Mouse (Mus musculus): ENCODE data around the gene Eml5. TPM values are rescaled to one million over a fixed set of nuclear protein-coding genes. Genes with fewer than 3 reads are reported as not detected.

Gene Eml5
- polyA plus RNA-seq, 1 experiment = 0.65 TPM

- TF ChIP-seq POLR2A (IDR thresholded peaks at IDR 0.05; ENCODE audit: insufficient read length, low read depth) (no peak), USF1 (IDR thresholded peaks at IDR 0.05; ENCODE audit: low read depth) (no peak), REST (IDR thresholded peaks at IDR 0.05; ENCODE audit: insufficient read depth, insufficient read length) (no peak), E2F4 (IDR thresholded peaks at IDR 0.05; ENCODE audit: insufficient read depth) (no peak), TCF12 (IDR thresholded peaks at IDR 0.05; ENCODE audit: insufficient read depth, poor library complexity, severe bottlenecking) (no peak), MYOD1 (IDR thresholded peaks at IDR 0.05; ENCODE audit: control insufficient read depth in 1 of 3, insufficient read length in 2 of 3, low read depth in 2 of 3) (no peak)
- Histone ChIP-seq H3K4me2 (ENCODE audit: low read depth) (no peak overlapping the region), H3K4me3 (no peak overlapping the region), H3K79me2 (ENCODE audit: control insufficient read depth, insufficient read depth) (no peaks in the 10 kb centered on the region), H3ac (ENCODE audit: control insufficient read depth, insufficient read length) (no peak overlapping the region), H3K36me3 (ENCODE audit: control insufficient read depth, insufficient read depth) (peaks cover 56% of the 10 kb centered on the region), H3K27me3 (ENCODE audit: control insufficient read depth, insufficient read depth, insufficient read length) (no peaks in the 10 kb centered on the region)
Measured at GRCm38 (mm10) chr12:98779148-98779547, 122.1 kb downstream of the Eml5 start.

- TF ChIP-seq POLR2A (IDR thresholded peaks at IDR 0.05; ENCODE audit: insufficient read length, low read depth) (no peak), POLR2AphosphoS2 (IDR thresholded peaks at IDR 0.05; ENCODE audit: insufficient read length, low read depth) (no peak), MYOD1 (IDR thresholded peaks at IDR 0.05; ENCODE audit: control insufficient read depth in 1 of 3, insufficient read length in 2 of 3, low read depth in 2 of 3) (no peak), USF1 (IDR thresholded peaks at IDR 0.05; ENCODE audit: low read depth) (no peak), MYOG (IDR thresholded peaks at IDR 0.05; ENCODE audit: control insufficient read depth in 1 of 3, insufficient read depth in 1 of 3, insufficient read length in 2 of 3, low read depth in 2 of 3) (no peak), MAX (IDR thresholded peaks at IDR 0.05; ENCODE audit: low read depth) (no peak), E2F4 (IDR thresholded peaks at IDR 0.05; ENCODE audit: insufficient read depth) (no peak), SRF (IDR thresholded peaks at IDR 0.05; ENCODE audit: control insufficient read depth, insufficient read length, low read depth) (no peak), CEBPB (IDR thresholded peaks at IDR 0.05; ENCODE audit: insufficient read depth, poor library complexity, severe bottlenecking) (no peak), TCF12 (IDR thresholded peaks at IDR 0.05; ENCODE audit: insufficient read depth, poor library complexity, severe bottlenecking) (no peak)
- no peak overlapping the region for H3K4me3 ChIP-seq
- H3K4me2 ChIP-seq (ENCODE audit: low read depth) = no peak overlapping the region
- H3K79me2 ChIP-seq (ENCODE audit: control insufficient read depth, insufficient read depth) = no peaks in the 10 kb centered on the region
- peaks cover 58% of the 10 kb centered on the region for H3K36me3 ChIP-seq (ENCODE audit: control insufficient read depth, insufficient read depth)
- H3ac ChIP-seq (ENCODE audit: control insufficient read depth, insufficient read length) = no peak overlapping the region
- H3K27me3 ChIP-seq (ENCODE audit: control insufficient read depth, insufficient read depth, insufficient read length) = no peaks in the 10 kb centered on the region
Measured at GRCm38 (mm10) chr12:98777509-98777908, 123.8 kb downstream of the Eml5 start.

- Histone ChIP-seq H3K4me2 (ENCODE audit: low read depth) (no peak overlapping the region), H3K36me3 (ENCODE audit: control insufficient read depth, insufficient read depth) (peaks cover 60% of the 10 kb centered on the region), H3K79me2 (ENCODE audit: control insufficient read depth, insufficient read depth) (no peaks in the 10 kb centered on the region), H3K27me3 (ENCODE audit: control insufficient read depth, insufficient read depth, insufficient read length) (no peaks in the 10 kb centered on the region), H3K4me3 (no peak overlapping the region), H3ac (ENCODE audit: control insufficient read depth, insufficient read length) (no peak overlapping the region)
- TF ChIP-seq TCF3 (IDR thresholded peaks at IDR 0.05; ENCODE audit: insufficient read length, low read depth) = no peak
- no peak for TF ChIP-seq SRF (IDR thresholded peaks at IDR 0.05; ENCODE audit: control insufficient read depth, insufficient read length, low read depth)
- no peak for TF ChIP-seq TCF12 (IDR thresholded peaks at IDR 0.05; ENCODE audit: insufficient read depth, poor library complexity, severe bottlenecking)
- no peak for TF ChIP-seq REST (IDR thresholded peaks at IDR 0.05; ENCODE audit: insufficient read depth, insufficient read length)
- TF ChIP-seq POLR2A (IDR thresholded peaks at IDR 0.05; ENCODE audit: insufficient read length, low read depth) = no peak
- TF ChIP-seq E2F4 (IDR thresholded peaks at IDR 0.05; ENCODE audit: insufficient read depth) = no peak
- TF ChIP-seq POLR2AphosphoS2 (IDR thresholded peaks at IDR 0.05; ENCODE audit: insufficient read length, low read depth) = no peak
- no peak for TF ChIP-seq MAX (IDR thresholded peaks at IDR 0.05; ENCODE audit: low read depth)
- no peak for TF ChIP-seq USF1 (IDR thresholded peaks at IDR 0.05; ENCODE audit: low read depth)
- no peak for TF ChIP-seq MYOG (IDR thresholded peaks at IDR 0.05; ENCODE audit: control insufficient read depth in 1 of 3, insufficient read depth in 1 of 3, insufficient read length in 2 of 3, low read depth in 2 of 3)
- TF ChIP-seq CEBPB (IDR thresholded peaks at IDR 0.05; ENCODE audit: insufficient read depth, poor library complexity, severe bottlenecking) = no peak
- no peak for TF ChIP-seq MYOD1 (IDR thresholded peaks at IDR 0.05; ENCODE audit: control insufficient read depth in 1 of 3, insufficient read length in 2 of 3, low read depth in 2 of 3)
Measured at GRCm38 (mm10) chr12:98766241-98766640, 135.0 kb downstream of the Eml5 start.

GRCm38 (mm10) chr12:98759700-98760099 is 141.6 kb downstream of the Eml5 start:
- Histone ChIP-seq H3K36me3 (ENCODE audit: control insufficient read depth, insufficient read depth) (peaks cover 70% of the 10 kb centered on the region), H3K27me3 (ENCODE audit: control insufficient read depth, insufficient read depth, insufficient read length) (no peaks in the 10 kb centered on the region), H3K4me2 (ENCODE audit: low read depth) (no peak overlapping the region), H3K4me3 (no peak overlapping the region), H3ac (ENCODE audit: control insufficient read depth, insufficient read length) (no peak overlapping the region), H3K79me2 (ENCODE audit: control insufficient read depth, insufficient read depth) (peaks cover 11% of the 10 kb centered on the region)
- TF ChIP-seq POLR2A (IDR thresholded peaks at IDR 0.05; ENCODE audit: insufficient read length, low read depth) = no peak
- no peak for TF ChIP-seq CEBPB (IDR thresholded peaks at IDR 0.05; ENCODE audit: insufficient read depth, poor library complexity, severe bottlenecking)
- no peak for TF ChIP-seq REST (IDR thresholded peaks at IDR 0.05; ENCODE audit: insufficient read depth, insufficient read length)
- TF ChIP-seq MAX (IDR thresholded peaks at IDR 0.05; ENCODE audit: low read depth) = no peak
- TF ChIP-seq POLR2AphosphoS2 (IDR thresholded peaks at IDR 0.05; ENCODE audit: insufficient read length, low read depth) = no peak
- no peak for TF ChIP-seq E2F4 (IDR thresholded peaks at IDR 0.05; ENCODE audit: insufficient read depth)
- no peak for TF ChIP-seq TCF12 (IDR thresholded peaks at IDR 0.05; ENCODE audit: insufficient read depth, poor library complexity, severe bottlenecking)
- no peak for TF ChIP-seq MYOG (IDR thresholded peaks at IDR 0.05; ENCODE audit: control insufficient read depth in 1 of 3, insufficient read depth in 1 of 3, insufficient read length in 2 of 3, low read depth in 2 of 3)
- no peak for TF ChIP-seq MYOD1 (IDR thresholded peaks at IDR 0.05; ENCODE audit: control insufficient read depth in 1 of 3, insufficient read length in 2 of 3, low read depth in 2 of 3)
- no peak for TF ChIP-seq TCF3 (IDR thresholded peaks at IDR 0.05; ENCODE audit: insufficient read length, low read depth)

- Histone ChIP-seq H3K4me3 (no peak overlapping the region), H3K4me2 (ENCODE audit: low read depth) (no peak overlapping the region), H3K36me3 (ENCODE audit: control insufficient read depth, insufficient read depth) (peaks cover 79% of the 10 kb centered on the region), H3ac (ENCODE audit: control insufficient read depth, insufficient read length) (no peak overlapping the region), H3K27me3 (ENCODE audit: control insufficient read depth, insufficient read depth, insufficient read length) (no peaks in the 10 kb centered on the region), H3K79me2 (ENCODE audit: control insufficient read depth, insufficient read depth) (peaks cover 32% of the 10 kb centered on the region)
- TF ChIP-seq USF1 (IDR thresholded peaks at IDR 0.05; ENCODE audit: low read depth) = no peak
- TF ChIP-seq TCF12 (IDR thresholded peaks at IDR 0.05; ENCODE audit: insufficient read depth, poor library complexity, severe bottlenecking) = no peak
- no peak for TF ChIP-seq POLR2AphosphoS2 (IDR thresholded peaks at IDR 0.05; ENCODE audit: insufficient read length, low read depth)
- TF ChIP-seq POLR2A (IDR thresholded peaks at IDR 0.05; ENCODE audit: insufficient read length, low read depth) = no peak
- TF ChIP-seq MYOD1 (IDR thresholded peaks at IDR 0.05; ENCODE audit: control insufficient read depth in 1 of 3, insufficient read length in 2 of 3, low read depth in 2 of 3) = no peak
- no peak for TF ChIP-seq SRF (IDR thresholded peaks at IDR 0.05; ENCODE audit: control insufficient read depth, insufficient read length, low read depth)
- no peak for TF ChIP-seq TCF3 (IDR thresholded peaks at IDR 0.05; ENCODE audit: insufficient read length, low read depth)
- no peak for TF ChIP-seq CEBPB (IDR thresholded peaks at IDR 0.05; ENCODE audit: insufficient read depth, poor library complexity, severe bottlenecking)
- no peak for TF ChIP-seq MYOG (IDR thresholded peaks at IDR 0.05; ENCODE audit: control insufficient read depth in 1 of 3, insufficient read depth in 1 of 3, insufficient read length in 2 of 3, low read depth in 2 of 3)
- no peak for TF ChIP-seq E2F4 (IDR thresholded peaks at IDR 0.05; ENCODE audit: insufficient read depth)
- TF ChIP-seq MAX (IDR thresholded peaks at IDR 0.05; ENCODE audit: low read depth) = no peak
- no peak for TF ChIP-seq REST (IDR thresholded peaks at IDR 0.05; ENCODE audit: insufficient read depth, insufficient read length)
Measured at GRCm38 (mm10) chr12:98757636-98758035, 143.6 kb downstream of the Eml5 start.

Measured in myocyte (in vitro differentiated cells).